Mouse (Mus musculus): ENCODE data around the gene Fcnb. TPM values are rescaled to one million over a fixed set of nuclear protein-coding genes. Genes with fewer than 3 reads are reported as not detected.

Fcnb gene
- not detected for total RNA-seq (2021)
- polyA plus RNA-seq (2012; rRNA removed): not detected in 2 replicates
- long read RNA-seq: 0 reads

DNA sequence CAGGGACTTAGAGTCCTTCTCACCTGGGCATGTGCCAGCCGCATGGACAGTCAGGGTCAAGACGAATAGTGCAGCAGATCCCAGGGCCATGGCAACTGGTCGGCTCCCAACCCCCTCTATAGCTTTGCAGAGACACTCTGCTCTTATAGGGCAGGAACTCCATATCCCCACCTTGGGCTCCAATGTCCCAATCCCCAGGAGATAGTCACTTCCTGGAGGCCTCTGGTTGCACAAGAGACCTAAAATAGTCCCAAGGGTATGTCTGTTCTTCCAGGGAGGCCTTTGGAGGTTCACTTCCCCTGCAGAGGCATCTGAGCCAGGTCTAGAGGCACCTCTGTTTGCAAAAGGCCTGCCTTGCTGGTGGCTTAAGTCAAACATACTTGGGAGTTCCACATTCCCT, at the start of gene Fcnb:
Gene Fcnb (minus strand): TSS at position 118 of the 400 bp plus-strand sequence.
- TF ChIP-seq EP300 (IDR thresholded peaks at IDR 0.05; ENCODE audit: insufficient read depth, low read depth, low read length): no peak
- TF ChIP-seq CTCF (IDR thresholded peaks at IDR 0.05): no peak
- no peak for TF ChIP-seq POLR2A (IDR thresholded peaks at IDR 0.05; ENCODE audit: insufficient read depth, low read depth, low read length)
- Histone ChIP-seq H3K4me3 (no peak within 1 kb of the TSS), H3K9ac (ENCODE audit: low read depth, low read length) (no peak within 1 kb of the TSS), H3K27me3 (ENCODE audit: control insufficient read depth, insufficient read depth, low read length) (no peaks in the 10 kb centered on the region), H3K27ac (no peak within 1 kb of the TSS), H3K4me1 (ENCODE audit: control insufficient read depth, insufficient read depth, low read length) (no peaks in the 10 kb centered on the region), H3K79me2 (replicated peaks; ENCODE audit: control insufficient read depth, insufficient read depth, low read length) (no peaks in the 10 kb centered on the region), H3K36me3 (ENCODE audit: control insufficient read depth, insufficient read depth, low read length) (no peaks in the 10 kb centered on the region)
- no peak for DNase-seq
- intact Hi-C loops (cut with DNase I): no loop called here
- WGBS: 84% methylated on average over 3 of the region's 3 CpGs

DNA sequence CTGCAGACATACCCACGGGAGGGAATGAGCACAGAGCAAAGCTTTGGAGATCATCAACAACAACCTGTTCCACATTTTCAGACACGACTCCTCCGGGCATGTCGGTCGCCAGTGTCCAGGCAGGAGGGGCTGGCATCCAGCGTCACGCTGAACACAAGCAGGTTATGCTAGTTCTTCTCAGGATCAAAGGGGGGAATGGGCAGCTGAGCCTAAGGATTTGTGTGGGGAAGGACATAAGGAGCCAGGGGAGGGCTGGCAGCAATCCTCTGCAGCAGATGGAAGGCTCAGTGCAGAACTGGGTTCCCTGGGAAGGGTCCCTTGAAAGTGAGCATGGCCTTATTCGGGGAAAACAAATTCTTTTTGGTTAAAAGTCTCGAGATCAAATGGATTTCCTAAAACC, 49.1 kb upstream of the Fcnb start:
- H3K27me3 ChIP-seq (ENCODE audit: control insufficient read depth, insufficient read depth, low read length): no peaks in the 10 kb centered on the region
- no peaks in the 10 kb centered on the region for H3K79me2 ChIP-seq (replicated peaks; ENCODE audit: control insufficient read depth, insufficient read depth, low read length)
- TF ChIP-seq EP300 (IDR thresholded peaks at IDR 0.05; ENCODE audit: insufficient read depth, low read depth, low read length) (no peak), POLR2A (IDR thresholded peaks at IDR 0.05; ENCODE audit: insufficient read depth, low read depth, low read length) (no peak), CTCF (IDR thresholded peaks at IDR 0.05) (no peak)
- no peak for DNase-seq
- intact Hi-C loops (cut with DNase I): no loop called here
- H3K9ac ChIP-seq (ENCODE audit: low read depth, low read length): no peak overlapping the region
- no peak overlapping the region for H3K27ac ChIP-seq
- 76% methylated on average over 9 of the region's 9 CpGs for WGBS
- no peaks in the 10 kb centered on the region for H3K36me3 ChIP-seq (ENCODE audit: control insufficient read depth, insufficient read depth, low read length)
- H3K4me1 ChIP-seq (ENCODE audit: control insufficient read depth, insufficient read depth, low read length): no peaks in the 10 kb centered on the region; the same call in none of the 2 replicates
- no peak overlapping the region for H3K4me3 ChIP-seq

DNA sequence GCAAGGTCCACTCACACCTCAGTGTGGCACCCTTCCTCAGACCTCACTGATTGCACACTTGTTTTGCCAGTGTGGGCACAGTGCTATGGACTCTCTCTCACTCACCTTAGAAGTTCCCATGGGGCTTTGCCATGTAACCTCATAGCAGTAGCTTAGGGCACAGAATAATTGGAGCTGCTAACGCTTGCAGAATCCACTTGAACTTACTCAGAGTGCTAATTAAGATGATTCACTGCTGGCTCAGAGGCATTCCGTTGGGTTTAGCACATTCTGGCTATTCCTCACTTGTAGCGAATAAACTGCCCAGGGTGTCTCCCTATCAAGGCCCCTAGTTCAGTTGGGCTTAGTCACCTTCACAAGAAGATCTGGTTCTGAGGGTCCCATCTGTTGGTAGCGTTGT, 47.4 kb upstream of the Fcnb start:
- Histone ChIP-seq H3K4me3 (no peak overlapping the region), H3K27me3 (ENCODE audit: control insufficient read depth, insufficient read depth, low read length) (no peaks in the 10 kb centered on the region), H3K79me2 (replicated peaks; ENCODE audit: control insufficient read depth, insufficient read depth, low read length) (no peaks in the 10 kb centered on the region), H3K9ac (ENCODE audit: low read depth, low read length) (no peak overlapping the region), H3K4me1 (ENCODE audit: control insufficient read depth, insufficient read depth, low read length) (no peaks in the 10 kb centered on the region), H3K27ac (no peak overlapping the region), H3K36me3 (ENCODE audit: control insufficient read depth, insufficient read depth, low read length) (no peaks in the 10 kb centered on the region)
- DNase-seq: no peak
- TF ChIP-seq CTCF (IDR thresholded peaks at IDR 0.05) (no peak), POLR2A (IDR thresholded peaks at IDR 0.05; ENCODE audit: insufficient read depth, low read depth, low read length) (no peak), EP300 (IDR thresholded peaks at IDR 0.05; ENCODE audit: insufficient read depth, low read depth, low read length) (no peak)
- WGBS: 75% methylated on average over 4 of the region's 4 CpGs
- intact Hi-C loops (cut with DNase I): no loop called here

DNA sequence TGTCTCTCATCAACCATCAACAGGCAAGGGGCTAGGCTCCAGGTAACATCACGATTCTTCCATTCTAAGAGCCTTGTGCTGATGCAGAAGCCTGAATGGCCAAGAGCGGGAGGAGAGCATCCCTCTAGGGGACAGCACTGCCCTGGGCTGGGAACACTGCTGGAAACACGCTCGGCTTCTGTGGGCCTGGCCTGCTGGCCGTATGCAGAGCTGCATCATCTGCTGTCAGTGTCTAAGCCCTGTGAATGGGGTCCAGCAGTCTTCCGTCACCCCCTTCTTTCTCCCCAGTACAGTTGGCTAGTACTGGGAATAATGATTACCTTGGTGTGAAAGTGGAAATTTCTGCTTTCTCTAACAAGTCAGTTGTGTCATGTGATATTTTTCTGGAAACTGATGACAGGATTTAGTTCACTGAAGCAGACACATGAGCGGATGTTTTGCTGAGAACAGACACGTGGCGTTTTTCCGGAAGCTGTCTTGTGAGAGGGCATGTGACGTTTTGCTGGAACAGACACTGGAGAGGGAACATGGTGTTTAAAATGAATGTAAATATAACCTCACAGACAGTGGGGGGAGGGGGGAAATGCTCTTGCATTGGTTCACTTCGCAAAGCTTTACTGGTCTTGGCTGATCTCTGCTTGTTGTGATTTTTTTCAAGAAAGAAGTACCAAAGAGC, 42.2 kb upstream of the Fcnb start:
- Histone ChIP-seq H3K4me1 (ENCODE audit: control insufficient read depth, insufficient read depth, low read length) (peaks cover 2% of the 10 kb centered on the region; the same call in 1 of the 2 replicates), H3K4me3 (no peak overlapping the region), H3K36me3 (ENCODE audit: control insufficient read depth, insufficient read depth, low read length) (no peaks in the 10 kb centered on the region), H3K27me3 (ENCODE audit: control insufficient read depth, insufficient read depth, low read length) (no peaks in the 10 kb centered on the region), H3K79me2 (replicated peaks; ENCODE audit: control insufficient read depth, insufficient read depth, low read length) (no peaks in the 10 kb centered on the region), H3K9ac (ENCODE audit: low read depth, low read length) (no peak overlapping the region), H3K27ac (no peak overlapping the region)
- TF ChIP-seq EP300 (IDR thresholded peaks at IDR 0.05; ENCODE audit: insufficient read depth, low read depth, low read length) (no peak), POLR2A (IDR thresholded peaks at IDR 0.05; ENCODE audit: insufficient read depth, low read depth, low read length) (no peak), CTCF (IDR thresholded peaks at IDR 0.05) (no peak)
- DNase-seq: peak; percentile 18 to 21
- intact Hi-C loops (cut with DNase I): no loop called here
- WGBS: 56% methylated on average over 12 of the region's 12 CpGs

DNA sequence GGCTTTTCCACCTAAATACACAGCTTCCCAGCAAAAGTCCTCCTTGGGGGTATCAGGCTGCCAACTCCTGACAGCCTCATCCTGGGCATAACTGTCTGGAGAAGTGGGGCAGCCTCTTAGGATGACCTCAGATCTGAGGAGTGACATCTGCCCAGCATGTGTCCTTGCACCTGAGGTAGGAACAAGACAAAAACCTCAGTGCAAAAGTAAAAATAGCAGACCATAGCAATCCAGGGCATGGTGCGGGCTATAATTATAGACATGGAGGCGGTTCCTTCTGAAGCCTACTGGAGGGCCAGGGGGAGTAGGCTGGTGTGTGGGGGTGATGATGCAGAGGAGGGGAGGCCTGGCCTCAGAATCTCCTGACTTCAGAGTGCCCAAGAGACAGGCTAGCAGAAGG, 39.2 kb upstream of the Fcnb start:
- H3K27ac ChIP-seq: no peak overlapping the region
- no peaks in the 10 kb centered on the region for H3K79me2 ChIP-seq (replicated peaks; ENCODE audit: control insufficient read depth, insufficient read depth, low read length)
- H3K9ac ChIP-seq (ENCODE audit: low read depth, low read length): no peak overlapping the region
- no peaks in the 10 kb centered on the region for H3K27me3 ChIP-seq (ENCODE audit: control insufficient read depth, insufficient read depth, low read length)
- 64% methylated on average over 2 of the region's 2 CpGs for WGBS
- peaks cover 2% of the 10 kb centered on the region; the same call in 1 of the 2 replicates for H3K4me1 ChIP-seq (ENCODE audit: control insufficient read depth, insufficient read depth, low read length)
- TF ChIP-seq CTCF (IDR thresholded peaks at IDR 0.05) (no peak), POLR2A (IDR thresholded peaks at IDR 0.05; ENCODE audit: insufficient read depth, low read depth, low read length) (no peak), EP300 (IDR thresholded peaks at IDR 0.05; ENCODE audit: insufficient read depth, low read depth, low read length) (no peak)
- intact Hi-C loops (cut with DNase I): no loop called here
- no peak overlapping the region for H3K4me3 ChIP-seq
- peak in 1 of 2 experiments; percentile 6 for DNase-seq
- no peaks in the 10 kb centered on the region for H3K36me3 ChIP-seq (ENCODE audit: control insufficient read depth, insufficient read depth, low read length)

DNA sequence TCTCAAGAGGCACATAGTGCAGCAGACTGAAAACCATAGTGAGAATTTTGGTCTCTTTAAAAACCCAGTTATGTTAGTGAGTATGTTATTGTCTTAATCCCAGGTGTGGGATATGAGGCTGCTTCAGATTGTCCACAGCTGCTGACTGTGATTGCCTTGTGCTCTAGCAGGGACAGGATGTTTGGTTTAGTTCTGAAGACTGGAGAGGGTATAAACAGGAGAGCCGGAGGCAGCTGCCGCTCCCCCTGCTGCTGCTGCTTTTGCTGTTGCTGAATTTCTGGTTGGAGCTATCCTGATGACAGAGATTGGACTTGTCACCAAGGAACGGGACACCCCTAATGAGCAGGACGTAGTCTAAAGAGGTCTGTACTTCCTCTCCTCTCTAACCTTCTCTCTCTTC, 36.6 kb upstream of the Fcnb start:
- TF ChIP-seq CTCF (IDR thresholded peaks at IDR 0.05) (no peak), POLR2A (IDR thresholded peaks at IDR 0.05; ENCODE audit: insufficient read depth, low read depth, low read length) (no peak), EP300 (IDR thresholded peaks at IDR 0.05; ENCODE audit: insufficient read depth, low read depth, low read length) (no peak)
- H3K4me3 ChIP-seq: no peak overlapping the region
- peaks cover 2% of the 10 kb centered on the region; the same call in 1 of the 2 replicates for H3K4me1 ChIP-seq (ENCODE audit: control insufficient read depth, insufficient read depth, low read length)
- no peaks in the 10 kb centered on the region for H3K27me3 ChIP-seq (ENCODE audit: control insufficient read depth, insufficient read depth, low read length)
- no peak for DNase-seq
- H3K27ac ChIP-seq: no peak overlapping the region
- no peaks in the 10 kb centered on the region for H3K79me2 ChIP-seq (replicated peaks; ENCODE audit: control insufficient read depth, insufficient read depth, low read length)
- 51% methylated on average over 4 of the region's 4 CpGs for WGBS
- no peak overlapping the region for H3K9ac ChIP-seq (ENCODE audit: low read depth, low read length)
- no peaks in the 10 kb centered on the region for H3K36me3 ChIP-seq (ENCODE audit: control insufficient read depth, insufficient read depth, low read length)
- intact Hi-C loops (cut with DNase I): no loop called here

All from heart, adult 2 months (tissue).